Mouse (Mus musculus): ENCODE measurements around the gene Rps10. TPM values are rescaled to one million over a fixed set of nuclear protein-coding genes. Genes with fewer than 3 reads are reported as not detected.
A peak's percentile ranks its signal among the peaks of the same experiment; 100 is the strongest.

Rps10 gene
- total and polyA plus RNA-seq, 2 experiments from 2014 or later: 461 to 1,717 TPM

- H3K4me2 ChIP-seq (ENCODE audit: low read depth, low read length, poor library complexity, severe bottlenecking): no peak overlapping the region
- peaks cover 4% of the 10 kb centered on the region; the same call in 1 of the 2 replicates for H3K4me1 ChIP-seq (ENCODE audit: insufficient read depth, low read length)
- 82% methylated on average over 13 of the region's 13 CpGs for WGBS
- no peaks in the 10 kb centered on the region for H3K36me3 ChIP-seq (ENCODE audit: insufficient read depth, low read length)
- H3K27ac ChIP-seq (ENCODE audit: low read depth, low read length): no peak overlapping the region
- no peaks in the 10 kb centered on the region for H3K9me3 ChIP-seq (ENCODE audit: low read length)
- no peak overlapping the region for H3K4me3 ChIP-seq (ENCODE audit: low read depth, low read length)
- no peak overlapping the region for H3K9ac ChIP-seq (replicated peaks; ENCODE audit: low read length, poor library complexity, severe bottlenecking)
- TF ChIP-seq CTCF (IDR thresholded peaks at IDR 0.05): no peak
- DNase-seq (ENCODE audit: low spot score): no peak
- no peak for ATAC-seq (ENCODE audit: low FRiP score)
- no peaks in the 10 kb centered on the region for H3K27me3 ChIP-seq (ENCODE audit: insufficient read depth, low read length)
These were observed 14.1 kb upstream of the Rps10 start for GRCm38 (mm10) chr17:27650586-27650985.

GRCm38 (mm10) chr17:27650160-27650559 is 13.7 kb upstream of the Rps10 start:
- H3K4me3 ChIP-seq (ENCODE audit: low read depth, low read length): no peak overlapping the region
- ATAC-seq (ENCODE audit: low FRiP score) (no peak), DNase-seq (ENCODE audit: low spot score) (no peak)
- no peaks in the 10 kb centered on the region for H3K36me3 ChIP-seq (ENCODE audit: insufficient read depth, low read length)
- TF ChIP-seq CTCF (IDR thresholded peaks at IDR 0.05): peak; percentile 55
- WGBS: 9% methylated on average over 12 of the region's 12 CpGs
- peaks cover 4% of the 10 kb centered on the region; the same call in 1 of the 2 replicates for H3K4me1 ChIP-seq (ENCODE audit: insufficient read depth, low read length)
- H3K27ac ChIP-seq (ENCODE audit: low read depth, low read length): no peak overlapping the region
- H3K9me3 ChIP-seq (ENCODE audit: low read length): no peaks in the 10 kb centered on the region
- H3K9ac ChIP-seq (replicated peaks; ENCODE audit: low read length, poor library complexity, severe bottlenecking): no peak overlapping the region
- H3K27me3 ChIP-seq (ENCODE audit: insufficient read depth, low read length): no peaks in the 10 kb centered on the region
- no peak overlapping the region for H3K4me2 ChIP-seq (ENCODE audit: low read depth, low read length, poor library complexity, severe bottlenecking)

GRCm38 (mm10) chr17:27645807-27646206 is 9.3 kb upstream of the Rps10 start:
- H3K4me2 ChIP-seq (ENCODE audit: low read depth, low read length, poor library complexity, severe bottlenecking): no peak overlapping the region
- no peaks in the 10 kb centered on the region for H3K36me3 ChIP-seq (ENCODE audit: insufficient read depth, low read length)
- H3K27ac ChIP-seq (ENCODE audit: low read depth, low read length): no peak overlapping the region
- ATAC-seq (ENCODE audit: low FRiP score): no peak
- H3K4me3 ChIP-seq (ENCODE audit: low read depth, low read length): no peak overlapping the region
- no peaks in the 10 kb centered on the region for H3K27me3 ChIP-seq (ENCODE audit: insufficient read depth, low read length)
- WGBS: 40% methylated on average over 7 of the region's 7 CpGs
- TF ChIP-seq CTCF (IDR thresholded peaks at IDR 0.05): no peak
- DNase-seq (ENCODE audit: low spot score): no peak
- H3K9ac ChIP-seq (replicated peaks; ENCODE audit: low read length, poor library complexity, severe bottlenecking): no peak overlapping the region
- H3K9me3 ChIP-seq (ENCODE audit: low read length): no peaks in the 10 kb centered on the region
- no peaks in the 10 kb centered on the region for H3K4me1 ChIP-seq (ENCODE audit: insufficient read depth, low read length)

- peak; percentile 42 for TF ChIP-seq CTCF (IDR thresholded peaks at IDR 0.05)
These were observed 8.1 kb upstream of the Rps10 start for GRCm38 (mm10) chr17:27644572-27644971.

DNA sequence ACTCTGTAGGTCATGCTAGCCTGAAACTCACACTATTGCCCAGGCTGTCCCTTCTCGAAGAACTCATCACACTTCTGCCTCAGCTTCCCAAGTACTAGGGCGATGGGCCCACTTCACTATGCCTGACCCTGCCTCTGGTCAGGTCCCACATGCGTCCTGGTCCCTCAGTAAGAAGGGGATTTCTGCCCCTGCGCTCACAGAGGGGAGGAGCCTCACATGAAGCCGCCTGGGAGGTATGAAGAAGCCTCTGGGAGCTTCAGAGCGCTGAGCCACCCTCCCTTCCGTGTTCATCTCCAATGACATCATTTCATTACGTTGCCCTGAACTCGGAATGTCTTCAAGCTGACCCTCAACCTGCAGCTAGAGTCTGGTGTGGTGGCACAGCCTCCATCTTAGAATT is 7.3 kb upstream of the Rps10 start:
- H3K36me3 ChIP-seq (ENCODE audit: insufficient read depth, low read length): no peaks in the 10 kb centered on the region
- WGBS: 82% methylated on average over 9 of the region's 9 CpGs
- H3K27ac ChIP-seq (ENCODE audit: low read depth, low read length): no peak overlapping the region
- ATAC-seq (ENCODE audit: low FRiP score) (no peak), DNase-seq (ENCODE audit: low spot score) (no peak)
- no peak overlapping the region for H3K4me3 ChIP-seq (ENCODE audit: low read depth, low read length)
- TF ChIP-seq CTCF (IDR thresholded peaks at IDR 0.05): no peak
- no peaks in the 10 kb centered on the region for H3K4me1 ChIP-seq (ENCODE audit: insufficient read depth, low read length)
- H3K9me3 ChIP-seq (ENCODE audit: low read length): no peaks in the 10 kb centered on the region
- no peak overlapping the region for H3K4me2 ChIP-seq (ENCODE audit: low read depth, low read length, poor library complexity, severe bottlenecking)
- no peaks in the 10 kb centered on the region for H3K27me3 ChIP-seq (ENCODE audit: insufficient read depth, low read length)
- H3K9ac ChIP-seq (replicated peaks; ENCODE audit: low read length, poor library complexity, severe bottlenecking): no peak overlapping the region

More at GRCm38 (mm10) chr17:27644572-27644971, 8.1 kb upstream of the Rps10 start:
- no peaks in the 10 kb centered on the region for H3K36me3 ChIP-seq (ENCODE audit: insufficient read depth, low read length)
- no peaks in the 10 kb centered on the region for H3K27me3 ChIP-seq (ENCODE audit: insufficient read depth, low read length)
- ATAC-seq (ENCODE audit: low FRiP score) (no peak), DNase-seq (ENCODE audit: low spot score) (no peak)
- no peak overlapping the region for H3K9ac ChIP-seq (replicated peaks; ENCODE audit: low read length, poor library complexity, severe bottlenecking)
- 41% methylated on average over 2 of the region's 2 CpGs for WGBS
- no peak overlapping the region for H3K4me3 ChIP-seq (ENCODE audit: low read depth, low read length)
- H3K27ac ChIP-seq (ENCODE audit: low read depth, low read length): no peak overlapping the region
- H3K4me1 ChIP-seq (ENCODE audit: insufficient read depth, low read length): no peaks in the 10 kb centered on the region
- no peaks in the 10 kb centered on the region for H3K9me3 ChIP-seq (ENCODE audit: low read length)
- H3K4me2 ChIP-seq (ENCODE audit: low read depth, low read length, poor library complexity, severe bottlenecking): no peak overlapping the region

DNA sequence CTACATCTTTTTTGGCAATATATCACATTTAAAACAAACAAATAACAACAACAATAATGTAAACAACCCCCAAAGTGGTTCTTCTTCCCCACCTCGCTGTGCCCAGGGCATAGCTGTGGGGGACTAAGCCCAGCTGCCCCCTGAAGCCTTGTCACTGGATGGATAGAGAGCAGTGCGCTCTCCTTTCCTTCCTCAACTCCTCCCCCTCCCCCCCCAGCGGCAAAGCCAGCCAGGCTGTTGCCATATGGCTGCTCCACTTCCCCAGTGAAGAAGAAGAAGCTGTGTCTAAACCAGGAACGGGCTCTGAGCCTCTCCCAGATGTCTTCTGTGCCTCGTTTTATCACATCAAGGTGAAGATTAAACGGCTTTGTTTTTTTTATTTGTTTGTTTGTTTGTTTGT is 6.6 kb upstream of the Rps10 start:
- no peak overlapping the region for H3K4me3 ChIP-seq (ENCODE audit: low read depth, low read length)
- DNase-seq (ENCODE audit: low spot score) (peak; percentile 69), ATAC-seq (ENCODE audit: low FRiP score) (no peak)
- no peak overlapping the region for H3K4me2 ChIP-seq (ENCODE audit: low read depth, low read length, poor library complexity, severe bottlenecking)
- no peaks in the 10 kb centered on the region for H3K27me3 ChIP-seq (ENCODE audit: insufficient read depth, low read length)
- H3K36me3 ChIP-seq (ENCODE audit: insufficient read depth, low read length): no peaks in the 10 kb centered on the region
- no peak overlapping the region for H3K9ac ChIP-seq (replicated peaks; ENCODE audit: low read length, poor library complexity, severe bottlenecking)
- peak overlapping the region; percentile 55 for H3K27ac ChIP-seq (ENCODE audit: low read depth, low read length)
- H3K9me3 ChIP-seq (ENCODE audit: low read length): no peaks in the 10 kb centered on the region
- no peak for TF ChIP-seq CTCF (IDR thresholded peaks at IDR 0.05)
- no peaks in the 10 kb centered on the region for H3K4me1 ChIP-seq (ENCODE audit: insufficient read depth, low read length)
- WGBS: 42% methylated on average over 6 of the region's 6 CpGs

Data from midbrain, postnatal 0 days (tissue).